Mouse (Mus musculus): ENCODE data around the gene Aldh2.

DNA sequence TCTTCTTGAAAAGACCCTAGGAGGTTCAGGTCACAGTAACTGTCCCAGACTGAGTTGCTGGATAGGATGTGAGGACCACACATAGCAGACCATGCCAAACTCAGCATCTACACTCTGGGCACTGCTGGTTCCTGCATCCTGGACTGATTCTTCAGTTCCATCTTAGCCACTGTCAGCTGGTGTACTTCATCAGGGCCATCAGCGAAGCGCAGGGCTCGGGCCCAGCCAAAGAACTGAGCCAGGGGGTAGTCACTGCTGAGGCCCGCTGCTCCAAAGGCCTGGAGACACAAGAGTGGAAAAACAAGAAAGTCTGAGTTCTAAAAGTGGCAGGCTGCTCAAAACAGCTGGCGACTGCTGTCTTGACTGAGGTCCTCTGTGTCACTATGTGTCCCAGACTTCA lies 27.5 kb upstream of the Aldh2 start:
- no peak for TF ChIP-seq POLR2A (IDR thresholded peaks at IDR 0.05; ENCODE audit: low read depth, low read length)
- TF ChIP-seq CTCF (conservative IDR thresholded peaks at IDR 0.05; ENCODE audit: insufficient read depth, insufficient read length, low read depth, low read length), result no peak

Measured in kidney, adult 2 months (tissue).